Mouse (Mus musculus) layer of hippocampus, adult 8-10 months (tissue): ENCODE measurements around the gene Adarb2. TPM values are rescaled to one million over a fixed set of nuclear protein-coding genes. Genes with fewer than 3 reads are reported as not detected.

ENCODE experiments used
- DNase-seq, 2 experiments: peaks; one replicate each; pipeline ENCODE4 v3.0.0; 2022; ENCODE audit warnings: low spot score in 2 of 2
- total RNA-seq, 4 experiments: library from RNA; stranded (reverse); gene quantifications; 2 replicates each; pipeline ENCODE4 v1.2.4; 2022

Adarb2 gene
- total RNA-seq, 4 experiments from 2014 or later: 33.8 to 43.5 (median 37.8) TPM

- DNase-seq: no peak
These were observed 581.1 kb downstream of the Adarb2 start for GRCm38 (mm10) chr13:8783686-8784307.

- no peak for DNase-seq
These were observed 581.8 kb downstream of the Adarb2 start for GRCm38 (mm10) chr13:8784308-8785061.

GRCm38 (mm10) chr13:8785185-8785584 is 582.5 kb downstream of the Adarb2 start:
- DNase-seq: peak; percentile 44 to 57

GRCm38 (mm10) chr13:8793217-8793616 is 590.6 kb downstream of the Adarb2 start:
- DNase-seq: no peak

GRCm38 (mm10) chr13:8800576-8800975 is 597.9 kb downstream of the Adarb2 start:
- no peak for DNase-seq

GRCm38 (mm10) chr13:8805931-8806330 is 603.3 kb downstream of the Adarb2 start:
- no peak for DNase-seq
